Mouse (Mus musculus) midbrain, embryonic 16.5 days (tissue): Measurements from ENCODE around the gene Sema3a. TPM values are rescaled to one million over a fixed set of nuclear protein-coding genes. Genes with fewer than 3 reads are reported as not detected.
A peak's percentile ranks its signal among the peaks of the same experiment; 100 is the strongest.

Experiments
- ATAC-seq: fragments of 200-750 bp; cut with Nextera tagmentation; 2 replicates; pipeline ENCODE4 v1.8.0; 2017; ENCODE audit warnings: moderate TSS enrichment
- H3K27ac ChIP-seq: fragments of 300-500 bp; sonication (generic); 2 replicates; pipeline ENCODE4 v1.5.1; 2014; ENCODE audit warnings: mild to moderate bottlenecking, low read length, mixed read lengths
- H3K27me3 ChIP-seq: fragments of 300-500 bp; sonication (generic); 2 replicates; pipeline ENCODE4 v1.6.1; 2014; ENCODE audit warnings: low read depth, low read length, mixed read lengths; ENCODE audit not compliant: control insufficient read depth, insufficient read depth
- H3K36me3 ChIP-seq: fragments of 300-500 bp; sonication (generic); 2 replicates; pipeline ENCODE4 v1.6.1; 2014; ENCODE audit warnings: mild to moderate bottlenecking, low read length, moderate library complexity, mixed read lengths; ENCODE audit not compliant: control insufficient read depth, insufficient read depth
- H3K4me1 ChIP-seq: fragments of 300-500 bp; sonication (generic); 2 replicates; pipeline ENCODE4 v1.6.1; 2014; ENCODE audit warnings: mild to moderate bottlenecking, low read length, mixed read lengths; ENCODE audit not compliant: control insufficient read depth, insufficient read depth
- H3K4me2 ChIP-seq: fragments of 300-500 bp; sonication (generic); 2 replicates; pipeline ENCODE4 v1.6.1; 2014; ENCODE audit warnings: mild to moderate bottlenecking, low read length, mixed read lengths
- H3K4me3 ChIP-seq: fragments of 300-500 bp; sonication (generic); 2 replicates; pipeline ENCODE4 v1.5.1; 2014; ENCODE audit warnings: low read depth, mild to moderate bottlenecking, low read length, moderate library complexity, mixed read lengths
- H3K9ac ChIP-seq: fragments of 300-500 bp; sonication (generic); 2 replicates; pipeline ENCODE4 v1.6.1; 2014; ENCODE audit warnings: low read depth, low read length, mixed read lengths
- H3K9me3 ChIP-seq: fragments of 300-500 bp; sonication (generic); replicated peaks from 2 replicates; pipeline ENCODE4 v1.6.1; 2014; ENCODE audit warnings: mild to moderate bottlenecking, low read length, mixed read lengths; ENCODE audit not compliant: control insufficient read depth, poor library complexity, severe bottlenecking
- WGBS: fragments of 180-500 bp; shearing (Covaris S2); extraction: QIAGEN DNeasy Blood & Tissue Kit; methylation state at CpG from one replicate; pipeline ENCODE4 v1.1.7; 2014; 5-methylcytosine and 5-hydroxymethylcytosine counted together
- polyA plus RNA-seq: library from polyadenylated mRNA; unstranded; fragments of >200 nt; fragmentation: Nextera tagmentation; extraction: Ambion mirVana; gene quantifications from 2 replicates; pipeline ENCODE4 v1.2.1, GENCODE M21; 2015

Sema3a gene
- polyA plus RNA-seq, 1 experiment from 2014 or later = 7.2 TPM

DNA sequence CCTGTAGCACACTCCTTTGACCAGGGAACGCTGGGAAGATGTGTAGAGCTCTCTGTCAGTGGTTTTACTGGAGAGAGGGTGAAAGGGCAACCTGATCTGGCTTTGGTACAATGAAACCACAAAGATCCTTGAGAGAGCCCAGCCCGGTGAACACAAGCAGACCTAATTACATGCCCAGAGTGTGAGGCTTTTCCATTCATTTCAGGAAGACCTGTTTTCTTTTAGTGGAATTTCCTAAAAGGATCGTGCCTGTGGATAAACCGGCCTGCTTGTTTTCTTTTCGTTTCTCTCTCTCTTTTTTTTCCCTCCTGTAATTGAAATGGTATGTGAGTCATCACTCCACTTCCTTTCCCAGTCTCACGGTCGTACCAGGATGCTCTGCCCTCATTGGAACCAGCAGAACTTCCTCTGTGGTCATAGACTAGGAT lies 401.8 kb downstream of the Sema3a start:
- Histone ChIP-seq H3K36me3 (no peaks in the 10 kb centered on the region), H3K9ac (no peak overlapping the region), H3K9me3 (no peaks in the 10 kb centered on the region), H3K4me3 (no peak overlapping the region), H3K4me1 (0 out of 2 replicates have a peak, but pooled peaks cover 4% of the 10 kb centered on the region), H3K4me2 (no peak overlapping the region), H3K27me3 (peaks cover 24% of the 10 kb centered on the region), H3K27ac (no peak overlapping the region)
- 15% methylated on average over 7 of the region's 7 CpGs for WGBS
- ATAC-seq = no peak

- WGBS = 4% methylated on average over 4 of the region's 4 CpGs
- ATAC-seq = peak; percentile 89
- Histone ChIP-seq H3K4me1 (0 out of 2 replicates have a peak, but pooled peaks cover 4% of the 10 kb centered on the region), H3K9me3 (no peaks in the 10 kb centered on the region), H3K27ac (no peak overlapping the region), H3K36me3 (no peaks in the 10 kb centered on the region), H3K4me3 (no peak overlapping the region), H3K9ac (no peak overlapping the region), H3K27me3 (peaks cover 21% of the 10 kb centered on the region), H3K4me2 (no peak overlapping the region)
Measured at GRCm38 (mm10) chr5:13529226-13529625, 404.0 kb downstream of the Sema3a start.

DNA sequence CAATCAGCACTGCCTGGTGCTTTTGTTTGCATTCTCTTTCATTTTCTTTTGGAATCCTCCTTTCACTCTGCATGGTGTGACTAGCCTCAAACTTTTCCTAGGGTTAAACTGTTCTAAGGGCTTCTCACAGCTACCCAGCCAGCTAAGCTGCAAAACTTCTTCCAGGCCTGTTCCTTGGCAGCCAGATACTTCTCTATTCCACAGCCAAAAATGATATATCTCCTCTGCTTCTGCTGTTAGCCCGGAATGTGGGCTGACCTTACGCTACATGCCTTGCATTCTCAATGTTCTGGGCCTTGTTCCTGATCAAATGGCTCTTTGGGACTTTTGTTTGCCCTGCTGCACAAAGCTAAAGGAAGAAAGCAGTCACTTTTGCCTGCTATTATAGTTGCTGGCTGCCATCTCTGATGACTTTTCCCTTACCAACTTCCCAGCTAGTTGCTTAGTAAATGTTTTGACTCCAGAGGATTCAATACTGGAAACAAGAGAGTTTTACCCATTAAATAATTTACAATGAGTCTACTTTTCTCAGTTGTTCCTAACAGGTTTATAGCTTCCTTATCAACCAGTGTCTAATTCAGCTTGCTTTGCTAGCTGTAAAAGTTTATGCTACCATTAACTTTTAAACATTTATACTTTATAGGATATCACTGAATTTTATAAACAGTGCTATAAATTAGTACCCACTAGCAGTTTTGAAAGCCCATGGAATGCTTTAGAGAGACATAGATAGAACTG lies 422.4 kb downstream of the Sema3a start:
- Histone ChIP-seq H3K27ac (no peak overlapping the region), H3K4me1 (no peaks in the 10 kb centered on the region), H3K9me3 (no peaks in the 10 kb centered on the region), H3K27me3 (peaks cover 24% of the 10 kb centered on the region), H3K9ac (no peak overlapping the region), H3K36me3 (no peaks in the 10 kb centered on the region), H3K4me2 (no peak overlapping the region), H3K4me3 (no peak overlapping the region)
- WGBS = 16% methylated on average over 2 of the region's 2 CpGs
- ATAC-seq = 0 out of 2 replicates have a peak, but pooled peaks have one; percentile 28

DNA sequence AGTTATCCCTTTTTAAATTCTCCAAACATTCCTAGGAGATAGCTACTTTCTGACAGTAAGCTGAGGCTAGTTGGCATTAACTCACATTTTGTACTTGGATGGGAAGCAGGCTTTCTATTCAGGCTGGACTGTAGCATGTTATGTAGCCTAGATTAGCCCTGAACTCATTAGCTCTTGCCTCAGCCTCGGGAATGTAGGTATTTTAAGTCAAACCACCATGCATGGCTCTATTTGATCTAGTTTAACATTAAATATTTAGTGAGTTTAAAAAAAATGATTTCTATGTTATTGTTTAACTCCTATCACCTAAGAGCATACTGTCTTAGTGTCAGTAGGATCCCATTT lies 423.0 kb downstream of the Sema3a start:
- Histone ChIP-seq H3K4me1 (no peaks in the 10 kb centered on the region), H3K27ac (no peak overlapping the region), H3K4me3 (no peak overlapping the region), H3K9me3 (no peaks in the 10 kb centered on the region), H3K4me2 (no peak overlapping the region), H3K36me3 (no peaks in the 10 kb centered on the region), H3K27me3 (peaks cover 22% of the 10 kb centered on the region), H3K9ac (no peak overlapping the region)
- ATAC-seq = no peak
- WGBS = 33% methylated on average over 1 of the region's 1 CpGs

DNA sequence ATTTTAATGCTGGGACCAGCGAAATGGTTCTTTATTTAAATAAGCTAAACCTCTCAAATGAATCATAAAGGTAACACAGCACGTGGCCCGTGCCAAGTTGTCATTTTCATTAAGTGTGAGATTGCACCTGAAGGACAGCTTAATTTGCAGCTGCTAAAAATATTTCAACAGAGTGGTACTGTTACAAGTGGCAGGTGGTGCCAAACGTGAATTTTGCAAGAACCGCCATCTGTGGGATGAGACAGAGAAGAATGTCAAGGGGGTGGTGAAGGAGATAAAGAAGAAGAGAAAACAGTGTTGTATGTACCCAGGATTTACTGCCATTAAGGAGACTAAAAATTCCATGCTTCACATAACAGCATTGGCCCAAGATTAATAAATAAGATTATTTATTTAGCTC lies 423.9 kb downstream of the Sema3a start:
- H3K27ac ChIP-seq = no peak overlapping the region
- no peak for ATAC-seq
- H3K27me3 ChIP-seq = peaks cover 29% of the 10 kb centered on the region
- no peak overlapping the region for H3K9ac ChIP-seq
- H3K9me3 ChIP-seq = no peaks in the 10 kb centered on the region
- no peaks in the 10 kb centered on the region for H3K4me1 ChIP-seq
- no peaks in the 10 kb centered on the region for H3K36me3 ChIP-seq
- H3K4me3 ChIP-seq = no peak overlapping the region
- 76% methylated on average over 5 of the region's 5 CpGs for WGBS
- no peak overlapping the region for H3K4me2 ChIP-seq

DNA sequence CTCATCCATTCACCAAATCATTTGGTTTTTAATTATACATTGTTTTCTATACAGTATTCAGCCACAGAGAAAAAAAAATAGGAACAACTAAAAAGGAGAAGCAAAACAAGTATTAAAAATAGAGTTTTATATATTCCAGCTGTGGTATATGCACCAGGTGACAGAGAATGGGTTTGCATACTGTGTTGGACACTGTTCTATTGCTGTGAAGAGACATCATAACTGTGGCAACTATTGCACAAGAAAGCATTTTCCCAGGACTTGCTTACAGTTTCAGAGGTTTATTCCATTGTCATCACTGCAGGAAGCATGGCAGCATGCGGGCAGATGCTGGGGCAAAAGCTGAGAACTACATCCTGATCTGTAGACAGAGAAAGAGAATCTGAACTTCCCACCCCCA lies 425.7 kb downstream of the Sema3a start:
- H3K27me3 ChIP-seq = peaks cover 25% of the 10 kb centered on the region
- WGBS = 38% methylated on average over 1 of the region's 1 CpGs
- no peak overlapping the region for H3K4me3 ChIP-seq

DNA sequence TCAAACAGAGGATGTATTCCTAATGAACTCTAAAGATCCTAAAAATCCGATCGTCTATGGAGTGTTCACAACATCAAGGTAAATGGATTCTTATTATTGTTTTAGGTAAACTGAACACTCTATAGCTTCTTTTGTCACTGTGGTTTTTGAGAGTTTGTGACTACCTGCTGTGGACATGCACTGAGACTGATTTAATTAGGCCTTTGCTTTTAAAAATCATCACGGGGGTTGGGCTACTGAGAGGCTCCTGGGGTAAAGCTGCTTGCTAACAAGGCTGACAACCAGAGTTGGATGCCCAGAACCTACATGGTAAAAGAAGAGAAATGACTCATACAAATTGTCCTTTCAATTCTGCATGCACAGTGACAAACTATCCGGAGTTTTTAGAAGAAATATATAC lies 432.0 kb downstream of the Sema3a start:
- no peak overlapping the region for H3K4me3 ChIP-seq
- no peak overlapping the region for H3K27ac ChIP-seq
- no peak for ATAC-seq
- no peaks in the 10 kb centered on the region for H3K9me3 ChIP-seq
- H3K27me3 ChIP-seq = peaks cover 9% of the 10 kb centered on the region
- H3K4me1 ChIP-seq = no peaks in the 10 kb centered on the region
- no peak overlapping the region for H3K4me2 ChIP-seq
- no peak overlapping the region for H3K9ac ChIP-seq
- 15% methylated on average over 4 of the region's 4 CpGs for WGBS
- no peaks in the 10 kb centered on the region for H3K36me3 ChIP-seq

More for the DNA sequence above, 425.7 kb downstream of the Sema3a start:
- ATAC-seq = no peak
- Histone ChIP-seq H3K27ac (no peak overlapping the region), H3K4me2 (no peak overlapping the region), H3K9me3 (no peaks in the 10 kb centered on the region), H3K4me1 (no peaks in the 10 kb centered on the region), H3K36me3 (no peaks in the 10 kb centered on the region), H3K9ac (no peak overlapping the region)

DNA sequence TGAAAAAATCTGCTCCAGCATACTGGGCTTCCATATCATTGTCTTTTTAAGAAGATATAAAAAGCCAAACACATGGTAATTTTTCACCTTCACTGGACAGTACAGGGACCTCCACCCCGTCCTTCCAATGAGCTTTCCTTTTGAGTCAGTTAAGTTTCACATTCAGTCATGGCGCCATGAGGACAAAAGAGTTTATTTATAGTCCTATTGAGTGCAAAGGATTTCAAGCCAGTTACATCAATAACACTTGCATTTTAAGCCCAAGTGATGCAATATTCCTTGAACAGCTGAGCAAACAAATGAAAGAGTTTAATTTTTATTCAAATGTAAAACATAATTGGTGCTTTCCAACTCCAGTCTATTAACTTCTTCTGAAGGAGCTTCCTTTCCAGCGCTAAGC lies 448.7 kb downstream of the Sema3a start:
- H3K9me3 ChIP-seq = no peaks in the 10 kb centered on the region; the same call in 1 of the 2 replicates
- 72% methylated on average over 3 of the region's 3 CpGs for WGBS

GRCm38 (mm10) chr5:13579123-13579522 lies 453.9 kb downstream of the Sema3a start:
- H3K4me3 ChIP-seq = no peak overlapping the region
- H3K27me3 ChIP-seq = no peaks in the 10 kb centered on the region
- no peaks in the 10 kb centered on the region for H3K9me3 ChIP-seq
- ATAC-seq = no peak
- H3K27ac ChIP-seq = no peak overlapping the region
- no peaks in the 10 kb centered on the region for H3K36me3 ChIP-seq
- no peak overlapping the region for H3K4me2 ChIP-seq
- WGBS = 42% methylated on average over 2 of the region's 2 CpGs
- H3K9ac ChIP-seq = no peak overlapping the region
- no peaks in the 10 kb centered on the region for H3K4me1 ChIP-seq

More for the DNA sequence above, 448.7 kb downstream of the Sema3a start:
- H3K36me3 ChIP-seq = no peaks in the 10 kb centered on the region
- H3K4me3 ChIP-seq = no peak overlapping the region
- no peaks in the 10 kb centered on the region for H3K4me1 ChIP-seq
- H3K4me2 ChIP-seq = no peak overlapping the region
- no peaks in the 10 kb centered on the region for H3K27me3 ChIP-seq
- no peak overlapping the region for H3K27ac ChIP-seq
- H3K9ac ChIP-seq = no peak overlapping the region
- no peak for ATAC-seq
